Mouse (Mus musculus) MEL (cell line): ENCODE measurements around the gene Tbc1d30.

Experiments
- POLR2A ChIP-seq, 2 experiments: IDR thresholded peaks; 2 replicates each; pipeline ENCODE4 v1.6.1; 2011 to 2012; ENCODE audit warnings: low read length in 2 of 2, mild to moderate bottlenecking in 2 of 2, control low read depth in 1 of 2, improper control_type of control experiment in 1 of 2, low read depth in 1 of 2, moderate library complexity in 1 of 2; ENCODE audit not compliant: control insufficient read depth in 1 of 2, insufficient read depth in 1 of 2, poor library complexity in 1 of 2
- RAD21 ChIP-seq: IDR thresholded peaks from 2 replicates; pipeline ENCODE4 v1.6.1; 2011; ENCODE audit warnings: mild to moderate bottlenecking, low read depth, low read length, improper control_type of control experiment

DNA sequence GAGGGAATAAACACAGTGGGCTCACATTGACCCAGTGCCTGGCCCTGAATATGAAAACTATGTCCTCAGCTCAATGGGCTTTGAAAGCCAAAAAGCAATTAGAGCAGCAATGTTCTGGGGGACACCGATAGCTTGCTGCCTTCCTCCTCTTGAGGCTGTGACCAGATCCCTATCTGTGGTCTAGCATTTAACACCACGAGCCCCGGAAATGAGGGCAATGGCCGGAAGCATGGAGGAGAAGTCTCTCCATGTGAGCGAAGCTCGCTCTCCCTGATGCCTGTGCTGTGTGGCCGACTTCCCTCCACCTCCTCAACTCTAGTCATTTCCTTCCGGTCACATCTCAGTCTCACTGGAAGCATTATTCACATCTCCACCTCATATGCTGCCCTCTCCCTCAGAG is 82.3 kb downstream of the Tbc1d30 start:
- no peak for TF ChIP-seq RAD21
- no peak for TF ChIP-seq POLR2A (IDR thresholded peaks at IDR 0.05; ENCODE audit: control insufficient read depth in 1 of 2, insufficient read depth in 1 of 2, low read depth in 1 of 2, low read length in 2 of 2, poor library complexity in 1 of 2)
